Mouse (Mus musculus): Measurements from ENCODE around the gene Hoxd12. TPM values are rescaled to one million over a fixed set of nuclear protein-coding genes. Genes with fewer than 3 reads are reported as not detected.

Gene Hoxd12
- polyA plus RNA-seq, 1 experiment from 2014 or later, result not detected

- 15% methylated on average over 6 of the region's 6 CpGs for WGBS
- peaks cover 98% of the 10 kb centered on the region for H3K27me3 ChIP-seq
- ATAC-seq (replicated peaks; ENCODE audit: insufficient number of reproducible peaks, insufficient read depth, low FRiP score, low read depth), result no peak
- H3K9ac ChIP-seq, result no peak overlapping the region
- H3K27ac ChIP-seq, result no peak overlapping the region
- no peaks in the 10 kb centered on the region for H3K36me3 ChIP-seq
- no peak overlapping the region for H3K4me2 ChIP-seq
- H3K4me1 ChIP-seq (replicated peaks), result 0 out of 2 replicates have a peak, but pooled peaks cover 2% of the 10 kb centered on the region
- no peak overlapping the region for H3K4me3 ChIP-seq
- H3K9me3 ChIP-seq (replicated peaks), result no peaks in the 10 kb centered on the region
Observed at GRCm38 (mm10) chr2:74721882-74722281, 47.1 kb downstream of the Hoxd12 start.

GRCm38 (mm10) chr2:74722949-74723348, 48.1 kb downstream of the Hoxd12 start:
- Histone ChIP-seq H3K9ac (no peak overlapping the region), H3K9me3 (replicated peaks) (no peaks in the 10 kb centered on the region), H3K36me3 (no peaks in the 10 kb centered on the region), H3K27me3 (peaks cover 98% of the 10 kb centered on the region), H3K27ac (no peak overlapping the region), H3K4me2 (no peak overlapping the region), H3K4me1 (replicated peaks) (peaks cover 9% of the 10 kb centered on the region), H3K4me3 (no peak overlapping the region)
- no peak for ATAC-seq (replicated peaks; ENCODE audit: insufficient number of reproducible peaks, insufficient read depth, low FRiP score, low read depth)
- 16% methylated on average over 8 of the region's 8 CpGs for WGBS

- Histone ChIP-seq H3K9ac (no peak overlapping the region), H3K4me1 (replicated peaks) (peaks cover 9% of the 10 kb centered on the region), H3K27ac (no peak overlapping the region), H3K4me2 (no peak overlapping the region), H3K4me3 (no peak overlapping the region), H3K27me3 (peaks cover 100% of the 10 kb centered on the region), H3K9me3 (replicated peaks) (no peaks in the 10 kb centered on the region), H3K36me3 (no peaks in the 10 kb centered on the region)
- ATAC-seq (replicated peaks; ENCODE audit: insufficient number of reproducible peaks, insufficient read depth, low FRiP score, low read depth), result no peak
- WGBS, result 32% methylated on average over 7 of the region's 7 CpGs
Observed at GRCm38 (mm10) chr2:74724244-74725015, 49.6 kb downstream of the Hoxd12 start.

GRCm38 (mm10) chr2:74725171-74725570, 50.4 kb downstream of the Hoxd12 start:
- WGBS, result 16% methylated on average over 17 of the region's 17 CpGs
- H3K27me3 ChIP-seq, result peaks cover 98% of the 10 kb centered on the region
- no peak for ATAC-seq (replicated peaks; ENCODE audit: insufficient number of reproducible peaks, insufficient read depth, low FRiP score, low read depth)
- peaks cover 9% of the 10 kb centered on the region for H3K4me1 ChIP-seq (replicated peaks)
- no peak overlapping the region for H3K4me3 ChIP-seq
- no peaks in the 10 kb centered on the region for H3K9me3 ChIP-seq (replicated peaks)
- H3K36me3 ChIP-seq, result no peaks in the 10 kb centered on the region
- no peak overlapping the region for H3K27ac ChIP-seq
- no peak overlapping the region for H3K4me2 ChIP-seq
- no peak overlapping the region for H3K9ac ChIP-seq

- WGBS, result 13% methylated on average over 5 of the region's 5 CpGs
Observed at GRCm38 (mm10) chr2:74726551-74726950, 51.7 kb downstream of the Hoxd12 start, which contains the start of gene Gm28230. TSS of gene Gm28230 (plus strand) at chr2:74726728.

GRCm38 (mm10) chr2:74726973-74727639, 52.3 kb downstream of the Hoxd12 start:
- peak overlapping the region; percentile 35 for H3K4me3 ChIP-seq
- H3K27ac ChIP-seq, result no peak overlapping the region
- H3K4me2 ChIP-seq, result peak overlapping the region; percentile 55
- H3K9me3 ChIP-seq (replicated peaks), result no peaks in the 10 kb centered on the region
- H3K9ac ChIP-seq, result no peak overlapping the region
- 2% methylated on average over 43 of the region's 43 CpGs for WGBS
- ATAC-seq (replicated peaks; ENCODE audit: insufficient number of reproducible peaks, insufficient read depth, low FRiP score, low read depth), result no peak
- peaks cover 98% of the 10 kb centered on the region for H3K27me3 ChIP-seq
- H3K36me3 ChIP-seq, result no peaks in the 10 kb centered on the region
- peaks cover 9% of the 10 kb centered on the region for H3K4me1 ChIP-seq (replicated peaks)

More at GRCm38 (mm10) chr2:74726551-74726950, 51.7 kb downstream of the Hoxd12 start, which contains the start of gene Gm28230:
- H3K9me3 ChIP-seq (replicated peaks), result no peaks in the 10 kb centered on the region
- H3K4me2 ChIP-seq, result peak within 1 kb of the TSS; percentile 55
- peaks cover 98% of the 10 kb centered on the region for H3K27me3 ChIP-seq
- no peaks in the 10 kb centered on the region for H3K36me3 ChIP-seq
- no peak within 1 kb of the TSS for H3K27ac ChIP-seq
- peaks cover 9% of the 10 kb centered on the region for H3K4me1 ChIP-seq (replicated peaks)
- no peak for ATAC-seq (replicated peaks; ENCODE audit: insufficient number of reproducible peaks, insufficient read depth, low FRiP score, low read depth)
- no peak within 1 kb of the TSS for H3K9ac ChIP-seq
- peak within 1 kb of the TSS; percentile 35 for H3K4me3 ChIP-seq

MicroRNA genes within 50 kb of the gene (microRNA counts, 519-probe panel; counts per million panel counts)
- microRNA mmu-miR-10b, result 2,089 counts per million, percentile 27 among the panel's probes with 10 or more counts

Small RNAs within 50 kb of the gene (microRNA-seq; reads per million reads assigned to microRNA genes)
- gene Gm44463 (not detected), gene Mir10b (2,660 reads per million, percentile 86 among the genes with 10 or more reads in this experiment)

Other genes with a start within 250 kb of the Hoxd12 start
- 15.3 and 15.9 TPM in 2 replicates for gene Lnpk, start 95.6 kb upstream of the Hoxd12 start, polyA plus RNA-seq (2015; fragmentation: Nextera tagmentation; extraction: Ambion mirVana)
- not detected in 2 replicates for gene Evx2, start 15.5 kb upstream of the Hoxd12 start, polyA plus RNA-seq (2015; fragmentation: Nextera tagmentation; extraction: Ambion mirVana)
- 0.14 TPM in 1 of 2 replicates, not detected in the other for gene Hoxd13, start 6.7 kb upstream of the Hoxd12 start, polyA plus RNA-seq (2015; fragmentation: Nextera tagmentation; extraction: Ambion mirVana)
- gene Hoxd11, start 4.5 kb downstream of the Hoxd12 start, polyA plus RNA-seq (2015; fragmentation: Nextera tagmentation; extraction: Ambion mirVana), result not detected in 2 replicates
- gene Hoxd10, start 16.9 kb downstream of the Hoxd12 start, polyA plus RNA-seq (2015; fragmentation: Nextera tagmentation; extraction: Ambion mirVana), result 0.08 TPM in 1 of 2 replicates, not detected in the other
- 0.14 and 0.15 TPM in 2 replicates for gene Hoxd9, start 22.7 kb downstream of the Hoxd12 start, polyA plus RNA-seq (2015; fragmentation: Nextera tagmentation; extraction: Ambion mirVana)
- 0.24 and 0.56 TPM in 2 replicates for gene Hoxd8, start 29.6 kb downstream of the Hoxd12 start, polyA plus RNA-seq (2015; fragmentation: Nextera tagmentation; extraction: Ambion mirVana)
- 0.29 and 1.0 TPM in 2 replicates for gene Hoxd3, start 36.9 kb downstream of the Hoxd12 start, polyA plus RNA-seq (2015; fragmentation: Nextera tagmentation; extraction: Ambion mirVana)
- gene Hoxd4, start 36.9 kb downstream of the Hoxd12 start, polyA plus RNA-seq (2015; fragmentation: Nextera tagmentation; extraction: Ambion mirVana), result 0.09 and 0.15 TPM in 2 replicates
- not detected in 2 replicates for gene Gm28230, start 51.7 kb downstream of the Hoxd12 start, polyA plus RNA-seq (2015; fragmentation: Nextera tagmentation; extraction: Ambion mirVana)
- gene Hoxd1, start 88.0 kb downstream of the Hoxd12 start, polyA plus RNA-seq (2015; fragmentation: Nextera tagmentation; extraction: Ambion mirVana), result not detected in 2 replicates
- gene Mtx2, start 150.8 kb downstream of the Hoxd12 start, polyA plus RNA-seq (2015; fragmentation: Nextera tagmentation; extraction: Ambion mirVana), result 133 and 158 TPM in 2 replicates

Data from heart, embryonic 15.5 days (tissue).